Mouse (Mus musculus) myocyte (in vitro differentiated cells): ENCODE data around the gene 2010003K11Rik.
A peak's percentile ranks its signal among the peaks of the same experiment; 100 is the strongest.

Experiments
- E2F4 ChIP-seq: IDR thresholded peaks from one replicate; pipeline ENCODE4 v1.6.1; 2011; ENCODE audit warnings: mild to moderate bottlenecking, control low read depth, moderate library complexity; ENCODE audit not compliant: insufficient read depth
- MAX ChIP-seq: IDR thresholded peaks from one replicate; pipeline ENCODE4 v1.6.1; 2011; ENCODE audit warnings: low read depth, mild to moderate bottlenecking, control low read depth
- MYOD1 ChIP-seq, 3 experiments: IDR thresholded peaks; one replicate each; pipeline ENCODE4 v1.6.1; 2011; ENCODE audit warnings: control low read depth in 2 of 3, low read depth in 2 of 3, mild to moderate bottlenecking in 2 of 3, moderate library complexity in 1 of 3; ENCODE audit not compliant: insufficient read length in 2 of 3, control insufficient read depth in 1 of 3
- MYOG ChIP-seq, 3 experiments: IDR thresholded peaks; one replicate each; pipeline ENCODE4 v1.6.1; 2011; ENCODE audit warnings: control low read depth in 2 of 3, low read depth in 2 of 3, mild to moderate bottlenecking in 2 of 3; ENCODE audit not compliant: insufficient read length in 2 of 3, control insufficient read depth in 1 of 3, insufficient read depth in 1 of 3
- POLR2A ChIP-seq: IDR thresholded peaks from one replicate; pipeline ENCODE4 v1.6.1; 2011; ENCODE audit warnings: low read depth, mild to moderate bottlenecking, control low read depth, moderate library complexity; ENCODE audit not compliant: insufficient read length

- peak in 2 of 3 experiments; percentile 69 to 83 for TF ChIP-seq MYOG (IDR thresholded peaks at IDR 0.05; ENCODE audit: control insufficient read depth in 1 of 3, insufficient read depth in 1 of 3, insufficient read length in 2 of 3, low read depth in 2 of 3)
- TF ChIP-seq POLR2A, result no peak
- peak; percentile 5 to 84 (median 65) for TF ChIP-seq MYOD1 (IDR thresholded peaks at IDR 0.05; ENCODE audit: control insufficient read depth in 1 of 3, insufficient read length in 2 of 3, low read depth in 2 of 3)
- no peak for TF ChIP-seq MAX
- no peak for TF ChIP-seq E2F4
These were observed 10.5 kb downstream of the 2010003K11Rik start for GRCm38 (mm10) chr19:4487877-4488276.
